Mouse (Mus musculus) right cerebral cortex, postnatal 36 days (tissue): Measurements from ENCODE around the gene Pgf.

Source experiments
- DNase-seq, 2 experiments: peaks; one replicate each; pipeline ENCODE4 v3.0.0; 2022; ENCODE audit warnings: low spot score in 2 of 2, mixed read lengths in 1 of 2

The Pgf gene

GRCm38 (mm10) chr12:85124751-85125150 lies 52.8 kb downstream of the Pgf start:
- DNase-seq: no peak

DNA sequence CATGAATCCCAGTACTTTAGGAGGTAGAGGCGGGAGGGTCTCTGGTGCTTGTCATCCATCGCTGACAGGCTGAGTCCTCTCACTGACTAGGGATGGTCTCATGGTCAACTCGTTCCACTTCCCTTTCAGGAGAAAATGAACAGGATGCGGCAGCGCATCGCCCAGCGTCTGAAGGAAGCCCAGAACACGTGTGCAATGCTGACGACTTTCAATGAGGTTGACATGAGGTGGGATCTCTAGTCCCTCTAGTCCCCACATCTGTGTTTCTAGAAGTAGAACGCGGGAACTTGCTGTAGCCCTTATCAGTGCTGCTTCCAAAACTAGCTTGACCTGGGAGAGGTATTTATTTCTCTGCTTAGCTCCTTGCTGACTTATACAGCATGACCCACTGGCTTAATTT lies 53.9 kb downstream of the Pgf start:
- DNase-seq: no peak

DNA sequence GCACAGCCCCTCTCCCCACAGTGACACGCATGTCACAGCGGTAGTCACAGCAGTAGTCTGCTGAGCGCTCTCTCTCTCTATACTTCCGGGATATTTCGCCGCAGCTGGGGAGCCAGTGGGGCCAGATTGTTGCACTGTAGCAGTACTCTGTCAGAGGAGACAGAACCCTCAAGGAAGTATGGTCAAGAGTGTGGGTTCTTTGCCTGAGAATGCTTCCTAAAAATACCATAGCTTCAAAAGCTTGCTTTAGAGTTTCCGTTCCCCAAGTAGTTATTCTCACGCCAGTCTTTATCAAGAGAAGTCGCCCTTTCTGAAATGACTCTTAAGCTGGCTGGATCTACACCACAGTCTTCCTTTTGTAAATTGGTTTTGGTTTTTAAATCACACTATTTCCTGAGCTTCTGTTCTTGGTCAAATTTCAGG lies 54.5 kb downstream of the Pgf start:
- DNase-seq: no peak

- DNase-seq: no peak
Observed at GRCm38 (mm10) chr12:85121806-85122459, 55.7 kb downstream of the Pgf start.
